Mouse (Mus musculus) stomach, embryonic 14.5 days (tissue): ENCODE measurements around the gene Dock3. TPM values are rescaled to one million over a fixed set of nuclear protein-coding genes. Genes with fewer than 3 reads are reported as not detected.

ENCODE experiments used
- ATAC-seq: fragments of 200-750 bp; cut with Nextera tagmentation; 2 replicates; pipeline ENCODE4 v1.8.0; 2017; ENCODE audit warnings: low read depth, moderate TSS enrichment; ENCODE audit not compliant: insufficient number of reproducible peaks, insufficient read depth, low FRiP score
- H3K27ac ChIP-seq: fragments of 300-500 bp; sonication (generic); 2 replicates; pipeline ENCODE4 v1.5.1; 2014; ENCODE audit warnings: mild to moderate bottlenecking, low read length, moderate library complexity, mixed read lengths
- H3K27me3 ChIP-seq: fragments of 300-500 bp; sonication (generic); 2 replicates; pipeline ENCODE4 v1.6.1; 2014; ENCODE audit warnings: low read length, control low read depth, mixed read lengths; ENCODE audit not compliant: control insufficient read depth, insufficient read depth
- H3K36me3 ChIP-seq: fragments of 300-500 bp; sonication (generic); 2 replicates; pipeline ENCODE4 v1.6.1; 2014; ENCODE audit warnings: mild to moderate bottlenecking, control low read depth, low read length, moderate library complexity, mixed read lengths; ENCODE audit not compliant: control insufficient read depth, insufficient read depth
- H3K4me1 ChIP-seq: fragments of 300-500 bp; sonication (generic); 2 replicates; pipeline ENCODE4 v1.6.1; 2014; ENCODE audit warnings: low read length, control low read depth, mixed read lengths; ENCODE audit not compliant: control insufficient read depth, insufficient read depth
- H3K4me2 ChIP-seq: fragments of 300-500 bp; sonication (generic); replicated peaks from 2 replicates; pipeline ENCODE4 v1.6.1; 2014; ENCODE audit warnings: low read depth, low read length, control low read depth
- H3K4me3 ChIP-seq: fragments of 300-500 bp; sonication (generic); 2 replicates; pipeline ENCODE4 v1.5.1; 2014; ENCODE audit warnings: low read depth, low read length, control low read depth
- H3K9ac ChIP-seq: fragments of 300-500 bp; sonication (generic); replicated peaks from 2 replicates; pipeline ENCODE4 v1.6.1; 2014; ENCODE audit warnings: low read depth, mild to moderate bottlenecking, control low read depth, low read length, moderate library complexity, mixed read lengths
- H3K9me3 ChIP-seq: fragments of 300-500 bp; sonication (generic); 2 replicates; pipeline ENCODE4 v1.6.1; 2016; ENCODE audit warnings: low read depth, low read length, control low read depth; ENCODE audit not compliant: control insufficient read depth
- WGBS: fragments of 180-500 bp; shearing (Covaris S2); extraction: QIAGEN DNeasy Blood & Tissue Kit; methylation state at CpG from one replicate; pipeline ENCODE4 v1.1.7; 2014; 5-methylcytosine and 5-hydroxymethylcytosine counted together
- polyA plus RNA-seq: library from polyadenylated mRNA; unstranded; fragments of >200 nt; fragmentation: Nextera tagmentation; extraction: Ambion mirVana; gene quantifications from 2 replicates; pipeline ENCODE4 v1.2.1, GENCODE M21; 2014

Dock3 gene
- polyA plus RNA-seq, result 0.88 and 1.6 TPM in 2 replicates

GRCm38 (mm10) chr9:107231539-107232139 lies at the start of gene Dock3:
Gene Dock3 (minus strand): TSS chr9:107231909.
- H3K4me3 ChIP-seq, result peak within 1 kb of the TSS; percentile 48
- peaks cover 6% of the 10 kb centered on the region; the same call in 1 of the 2 replicates for H3K4me1 ChIP-seq
- peaks cover 68% of the 10 kb centered on the region for H3K27me3 ChIP-seq
- H3K36me3 ChIP-seq, result no peaks in the 10 kb centered on the region
- H3K4me2 ChIP-seq, result peak within 1 kb of the TSS; percentile 96
- H3K9ac ChIP-seq, result peak within 1 kb of the TSS; percentile 28; the same call in 1 of the 2 replicates
- H3K9me3 ChIP-seq, result no peaks in the 10 kb centered on the region
- under 1% methylated on average over 73 of the region's 87 CpGs for WGBS
- peak; percentile 78 for ATAC-seq
- H3K27ac ChIP-seq, result no peak within 1 kb of the TSS

GRCm38 (mm10) chr9:107280322-107281027 lies 48.8 kb upstream of the Dock3 start:
- H3K9ac ChIP-seq, result no peak overlapping the region
- H3K4me3 ChIP-seq, result no peak overlapping the region

GRCm38 (mm10) chr9:107279378-107280321 lies 47.9 kb upstream of the Dock3 start:
- Histone ChIP-seq H3K36me3 (no peaks in the 10 kb centered on the region), H3K27ac (peak overlapping the region; percentile 68; the same call in 1 of the 2 replicates), H3K4me2 (peak overlapping the region; percentile 22), H3K9me3 (no peaks in the 10 kb centered on the region), H3K27me3 (no peaks in the 10 kb centered on the region), H3K4me3 (no peak overlapping the region), H3K4me1 (peaks cover 15% of the 10 kb centered on the region), H3K9ac (no peak overlapping the region; the same call in 1 of the 2 replicates)
- peak; percentile 64; the same call in 1 of the 2 replicates for ATAC-seq
- WGBS, result 20% methylated on average over 16 of the region's 16 CpGs

More at GRCm38 (mm10) chr9:107280322-107281027, 48.8 kb upstream of the Dock3 start:
- Histone ChIP-seq H3K27ac (peak overlapping the region; percentile 68; the same call in 1 of the 2 replicates), H3K4me2 (peak overlapping the region; percentile 22), H3K36me3 (no peaks in the 10 kb centered on the region), H3K9me3 (no peaks in the 10 kb centered on the region), H3K4me1 (peaks cover 15% of the 10 kb centered on the region), H3K27me3 (no peaks in the 10 kb centered on the region)
- 0 out of 2 replicates have a peak, but pooled peaks have one; percentile 17 for ATAC-seq
- 47% methylated on average over 13 of the region's 13 CpGs for WGBS

- H3K27ac ChIP-seq, result peak overlapping the region; percentile 68; the same call in 1 of the 2 replicates
- H3K4me2 ChIP-seq, result no peak overlapping the region
- peaks cover 15% of the 10 kb centered on the region for H3K4me1 ChIP-seq
- H3K36me3 ChIP-seq, result no peaks in the 10 kb centered on the region
- no peak overlapping the region for H3K9ac ChIP-seq
- no peaks in the 10 kb centered on the region for H3K9me3 ChIP-seq
- no peak overlapping the region for H3K4me3 ChIP-seq
- WGBS, result 50% methylated on average over 8 of the region's 8 CpGs
- ATAC-seq, result 0 out of 2 replicates have a peak, but pooled peaks have one; percentile 20
- H3K27me3 ChIP-seq, result no peaks in the 10 kb centered on the region
These were observed 47.0 kb upstream of the Dock3 start for GRCm38 (mm10) chr9:107278527-107279377.

- H3K4me2 ChIP-seq, result no peak overlapping the region
- 57% methylated on average over 4 of the region's 4 CpGs for WGBS
- no peak overlapping the region for H3K4me3 ChIP-seq
- H3K4me1 ChIP-seq, result peaks cover 15% of the 10 kb centered on the region
- no peaks in the 10 kb centered on the region for H3K27me3 ChIP-seq
- H3K27ac ChIP-seq, result no peak overlapping the region
- no peaks in the 10 kb centered on the region for H3K36me3 ChIP-seq
- no peak for ATAC-seq
- no peaks in the 10 kb centered on the region for H3K9me3 ChIP-seq
- no peak overlapping the region for H3K9ac ChIP-seq
These were observed 46.4 kb upstream of the Dock3 start for GRCm38 (mm10) chr9:107278126-107278525.

- WGBS, result 80% methylated on average over 7 of the region's 7 CpGs
- no peak for ATAC-seq
- Histone ChIP-seq H3K9me3 (no peaks in the 10 kb centered on the region), H3K27me3 (no peaks in the 10 kb centered on the region), H3K4me3 (no peak overlapping the region), H3K4me2 (no peak overlapping the region), H3K4me1 (peaks cover 15% of the 10 kb centered on the region), H3K27ac (no peak overlapping the region), H3K36me3 (no peaks in the 10 kb centered on the region), H3K9ac (no peak overlapping the region)
These were observed 45.9 kb upstream of the Dock3 start for GRCm38 (mm10) chr9:107277603-107278002.

GRCm38 (mm10) chr9:107275710-107276109 lies 44.0 kb upstream of the Dock3 start:
- Histone ChIP-seq H3K4me1 (peaks cover 15% of the 10 kb centered on the region), H3K27ac (no peak overlapping the region), H3K36me3 (no peaks in the 10 kb centered on the region), H3K4me3 (no peak overlapping the region), H3K9ac (no peak overlapping the region), H3K27me3 (no peaks in the 10 kb centered on the region), H3K9me3 (no peaks in the 10 kb centered on the region), H3K4me2 (no peak overlapping the region)
- ATAC-seq, result no peak
- whole genome bisulfite sequencing, result 91% methylated on average over 5 of the region's 5 CpGs
